Mouse (Mus musculus) forelimb bud, embryonic 11.5 days (tissue): Measurements from ENCODE around the gene Olfr1111.
"Not testable (repeated sequence)": the region's sequence is repeated elsewhere in the genome, so short reads cannot be mapped to it uniquely, and the experiment has no call there.

Experiments
- DNase-seq: peaks from one replicate; pipeline ENCODE4 v3.0.0-alpha.2; 2012; ENCODE audit warnings: low read depth, low spot score

Olfr1111 gene

DNA sequence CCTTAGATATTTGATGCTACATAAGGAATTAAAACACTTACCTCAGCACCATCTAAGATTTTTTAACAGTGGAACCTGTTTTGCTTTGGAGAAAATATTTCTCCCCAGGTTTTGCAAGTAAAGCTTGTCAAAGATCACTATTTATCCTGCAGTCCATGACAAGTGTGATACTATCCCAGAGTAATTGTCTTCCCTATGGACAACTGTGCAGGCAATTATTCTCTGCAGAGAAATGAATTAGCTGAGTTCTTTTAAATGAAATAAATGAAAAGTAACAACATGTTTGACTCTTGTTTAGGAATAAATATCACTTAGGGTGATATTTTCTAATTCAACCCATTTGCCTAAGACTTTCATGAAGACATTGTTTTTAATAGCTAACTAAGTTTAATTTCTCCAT, at the start of gene Olfr1111:
Gene Olfr1111 (minus strand): TSS at position 101 of the 400 bp plus-strand sequence.
- no peak for DNase-seq

DNA sequence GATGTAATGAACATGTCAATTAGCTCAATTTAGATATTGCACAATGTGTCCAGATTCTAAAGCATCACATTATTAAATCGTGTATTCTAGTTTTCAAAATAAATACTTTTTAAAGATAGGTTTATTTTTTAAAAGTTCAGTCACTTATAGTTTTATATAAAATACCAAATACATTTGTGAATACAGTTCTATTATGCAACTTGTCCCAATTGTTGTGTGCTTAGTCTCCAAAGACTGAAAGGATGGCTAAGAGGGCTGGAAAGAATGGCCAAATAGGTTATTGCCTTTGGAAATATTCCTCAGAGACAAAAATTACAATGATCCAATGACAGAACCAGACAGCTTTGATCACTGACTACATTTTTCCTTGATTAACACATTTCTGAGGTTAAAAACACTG, 35.1 kb upstream of the Olfr1111 start, which contains the start of gene Olfr1112:
Gene Olfr1112 (plus strand): TSS at position 301 of the 400 bp plus-strand sequence.
- DNase-seq: no peak

- not testable (repeated sequence) for DNase-seq
Measured at GRCm38 (mm10) chr2:87167731-87168130, 15.3 kb upstream of the Olfr1111 start.

DNA sequence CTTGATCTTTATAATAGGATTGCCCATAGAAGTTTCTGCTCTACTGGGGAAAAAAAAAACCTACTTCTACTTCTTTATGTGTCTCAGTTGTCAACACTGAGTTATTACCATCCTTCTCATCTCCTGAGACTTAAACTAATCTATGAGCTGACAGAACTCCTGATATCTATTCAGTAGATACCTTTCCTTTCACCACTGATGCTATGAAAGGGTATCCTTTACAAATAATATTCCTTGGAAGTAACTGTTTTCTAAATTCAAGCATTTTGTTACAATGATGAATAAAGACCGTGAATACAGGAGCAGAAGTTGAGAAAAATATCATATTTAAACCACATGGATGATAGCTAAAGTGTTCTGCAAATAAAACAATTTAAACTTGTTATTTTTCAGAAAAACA, 12.2 kb downstream of the Olfr1111 start, which contains the start of gene Olfr1110:
Gene Olfr1110 (minus strand): TSS at position 101 of the 400 bp plus-strand sequence.
- DNase-seq: no peak

DNA sequence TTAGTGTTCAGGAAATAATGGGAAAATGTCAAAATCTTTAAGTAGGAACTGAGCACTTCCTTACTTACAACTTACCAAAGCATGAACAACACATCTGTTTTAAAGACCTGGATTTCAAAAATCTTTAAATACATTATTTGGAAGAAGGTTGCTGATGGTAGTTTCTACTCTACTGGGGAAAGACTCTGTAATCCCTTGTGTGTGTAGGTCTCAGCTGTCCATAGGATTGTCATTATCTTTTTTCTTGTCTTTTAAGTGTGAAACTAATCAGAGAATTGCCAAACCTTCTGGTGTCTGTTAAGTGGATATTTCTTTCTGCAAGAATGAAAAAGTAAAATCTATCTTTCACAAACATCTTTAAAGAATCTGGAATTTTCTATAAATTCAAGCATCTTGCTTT, 38.0 kb downstream of the Olfr1111 start, which contains the start of gene Olfr259:
Gene Olfr259 (minus strand): TSS at position 101 of the 400 bp plus-strand sequence.
- DNase-seq: no peak
